Mouse (Mus musculus): ENCODE data around the gene Kdm7a. TPM values are rescaled to one million over a fixed set of nuclear protein-coding genes. Genes with fewer than 3 reads are reported as not detected.

Kdm7a gene
- total RNA-seq, 2 experiments from 2014 or later, result 25.2 to 31.9 TPM

- peak; percentile 29 to 48 for DNase-seq (ENCODE audit: low spot score in 2 of 2)
- intact Hi-C loops (cut with DNase I), result no loop called here
Measured at GRCm38 (mm10) chr6:39117584-39118455, 88.8 kb downstream of the Kdm7a start, which contains the start of gene Parp12. Gene Parp12 (minus strand): TSS chr6:39118349.

- no peak for DNase-seq (ENCODE audit: low spot score in 2 of 2)
- intact Hi-C loops (cut with DNase I), result no loop called here
Measured at GRCm38 (mm10) chr6:39115438-39115837, 91.2 kb downstream of the Kdm7a start.

GRCm38 (mm10) chr6:39113141-39113540 lies 93.4 kb downstream of the Kdm7a start:
- intact Hi-C loops (cut with DNase I), result no loop called here
- DNase-seq (ENCODE audit: low spot score in 2 of 2), result no peak

- intact Hi-C loops (cut with DNase I), result no loop called here
- DNase-seq (ENCODE audit: low spot score in 2 of 2), result no peak
Measured at GRCm38 (mm10) chr6:39112701-39113100, 93.9 kb downstream of the Kdm7a start.

- DNase-seq (ENCODE audit: low spot score in 2 of 2), result no peak
- intact Hi-C loops (cut with DNase I), result no loop called here
Measured at GRCm38 (mm10) chr6:39106812-39107211, 99.8 kb downstream of the Kdm7a start.

GRCm38 (mm10) chr6:39104631-39105030 lies 102.0 kb downstream of the Kdm7a start:
- no peak for DNase-seq (ENCODE audit: low spot score in 2 of 2)
- intact Hi-C loops (cut with DNase I), result no loop called here

Other genes with a start within 250 kb of the Kdm7a start
- gene Parp12, start 88.4 kb downstream of the Kdm7a start, total RNA-seq (2021), result 1 to 10 TPM; 3.3 to 3.6 TPM
- 10 to 100 TPM; 64.9 to 80.9 TPM for gene Slc37a3, start 170.9 kb upstream of the Kdm7a start, total RNA-seq (2021)
- gene Rab19, start 174.4 kb upstream of the Kdm7a start, total RNA-seq (2021), result not detected
- 100 to 1,000 TPM; 161 to 180 TPM for gene Mkrn1, start 213.7 kb upstream of the Kdm7a start, total RNA-seq (2021)